Mouse (Mus musculus): ENCODE measurements around the gene Casc1. TPM values are rescaled to one million over a fixed set of nuclear protein-coding genes. Genes with fewer than 3 reads are reported as not detected.

Gene Casc1
- total RNA-seq, 2 experiments from 2014 or later, result 0.19 to 0.29 TPM

DNA sequence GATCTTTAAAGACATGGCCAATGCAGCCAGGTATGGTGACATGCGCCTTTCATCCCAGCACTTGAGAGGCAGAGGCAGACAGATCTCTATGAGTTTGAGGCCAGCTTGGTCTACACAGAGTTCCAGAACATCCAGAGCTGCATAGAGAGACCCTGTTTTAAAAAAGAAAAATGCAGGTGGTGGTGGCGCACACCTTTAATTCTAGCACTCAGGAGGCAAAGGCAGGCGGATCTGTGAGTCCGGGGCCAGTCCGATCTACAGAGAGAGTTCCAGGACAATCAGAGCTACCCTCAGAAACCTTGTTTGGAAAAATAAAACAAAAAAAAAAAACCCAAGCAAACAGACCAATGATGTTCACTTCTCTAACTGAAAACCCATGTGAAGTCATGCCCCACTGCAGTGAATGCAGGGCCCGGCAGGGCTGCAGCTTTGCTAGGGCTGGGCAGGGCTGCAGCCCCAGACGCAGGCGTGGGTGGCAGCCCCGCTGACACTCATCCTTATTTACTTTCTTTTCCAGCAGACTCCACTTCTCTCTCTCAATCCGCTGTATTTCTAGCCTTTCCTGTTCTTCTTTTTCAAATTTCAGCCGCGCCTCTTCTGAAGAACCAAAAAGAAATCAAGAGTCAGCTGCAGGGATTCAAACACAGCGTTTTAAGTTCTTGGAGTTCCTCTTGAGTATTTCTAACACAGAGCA, 8.2 kb downstream of the Casc1 start:
- DNase-seq, result no peak

DNA sequence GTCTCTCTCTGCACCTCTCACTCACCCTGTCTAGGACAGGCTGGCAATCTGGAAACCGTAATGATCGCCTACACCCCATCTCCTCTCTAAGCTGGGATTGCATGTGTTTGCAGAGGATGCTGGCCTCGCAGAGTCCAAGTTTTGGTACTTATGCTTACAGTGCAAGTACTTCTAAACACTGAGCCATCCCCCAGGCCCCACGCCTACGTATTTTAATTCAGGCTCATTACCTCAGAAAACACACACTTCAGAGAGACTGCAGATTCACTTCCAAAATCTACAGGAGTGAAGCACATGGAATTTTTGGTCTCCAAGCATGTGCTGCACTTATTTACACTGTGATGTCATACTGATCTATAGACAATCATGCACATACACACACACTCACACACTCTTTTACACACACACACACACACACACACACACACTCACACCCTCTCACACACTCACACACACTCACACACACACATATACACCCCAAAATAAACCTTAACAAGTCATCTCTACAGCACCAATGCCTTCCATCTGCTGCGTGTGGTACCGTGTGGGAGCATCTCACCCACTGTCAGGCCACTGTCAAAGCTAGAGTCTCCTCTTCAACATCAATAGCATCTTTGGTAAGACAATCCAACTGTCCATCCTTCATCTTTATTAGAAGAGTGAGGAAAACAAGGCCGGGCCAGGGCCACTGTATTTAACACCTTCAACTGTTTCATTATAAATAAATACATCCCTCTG, 12.7 kb downstream of the Casc1 start:
- DNase-seq, result no peak

DNA sequence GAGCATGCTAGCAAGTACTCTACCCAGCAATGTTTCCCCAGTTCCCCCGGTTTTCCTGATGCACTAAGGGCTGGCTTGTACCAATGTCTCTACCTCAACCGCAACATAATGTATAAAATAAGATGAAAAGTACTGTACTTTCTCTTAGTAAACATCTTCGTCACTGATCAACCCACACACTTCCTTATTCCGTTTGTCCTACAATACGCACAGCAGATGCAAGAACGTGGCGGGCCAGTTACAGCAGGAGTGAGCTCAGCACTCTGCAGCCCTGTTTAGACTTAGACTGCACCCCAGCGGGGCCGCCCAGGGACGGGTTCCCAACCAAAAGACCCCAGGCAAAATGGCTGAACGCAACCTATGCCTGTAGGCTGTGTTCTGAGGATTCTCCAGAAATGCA, 17.4 kb downstream of the Casc1 start:
- no peak for DNase-seq

DNA sequence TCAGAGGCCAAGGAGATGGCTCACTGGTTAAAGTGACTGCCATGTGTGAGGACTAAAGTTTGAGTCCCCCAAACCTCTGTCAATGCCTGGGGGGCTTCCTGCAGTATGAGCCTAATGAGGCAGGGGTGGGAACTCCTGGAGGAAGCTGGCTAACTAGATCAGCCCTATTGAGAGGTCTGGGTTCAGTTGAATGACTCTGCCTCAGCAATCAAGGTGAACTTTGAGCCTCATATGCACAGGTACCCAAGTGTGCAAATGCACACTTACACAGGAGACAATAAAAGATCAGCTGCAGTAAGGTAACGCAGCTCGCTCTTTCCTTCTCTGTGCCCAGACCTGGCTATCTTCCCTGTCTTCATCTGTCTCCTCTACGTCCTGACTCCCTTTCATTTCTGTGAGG, 17.8 kb downstream of the Casc1 start:
- DNase-seq, result no peak

DNA sequence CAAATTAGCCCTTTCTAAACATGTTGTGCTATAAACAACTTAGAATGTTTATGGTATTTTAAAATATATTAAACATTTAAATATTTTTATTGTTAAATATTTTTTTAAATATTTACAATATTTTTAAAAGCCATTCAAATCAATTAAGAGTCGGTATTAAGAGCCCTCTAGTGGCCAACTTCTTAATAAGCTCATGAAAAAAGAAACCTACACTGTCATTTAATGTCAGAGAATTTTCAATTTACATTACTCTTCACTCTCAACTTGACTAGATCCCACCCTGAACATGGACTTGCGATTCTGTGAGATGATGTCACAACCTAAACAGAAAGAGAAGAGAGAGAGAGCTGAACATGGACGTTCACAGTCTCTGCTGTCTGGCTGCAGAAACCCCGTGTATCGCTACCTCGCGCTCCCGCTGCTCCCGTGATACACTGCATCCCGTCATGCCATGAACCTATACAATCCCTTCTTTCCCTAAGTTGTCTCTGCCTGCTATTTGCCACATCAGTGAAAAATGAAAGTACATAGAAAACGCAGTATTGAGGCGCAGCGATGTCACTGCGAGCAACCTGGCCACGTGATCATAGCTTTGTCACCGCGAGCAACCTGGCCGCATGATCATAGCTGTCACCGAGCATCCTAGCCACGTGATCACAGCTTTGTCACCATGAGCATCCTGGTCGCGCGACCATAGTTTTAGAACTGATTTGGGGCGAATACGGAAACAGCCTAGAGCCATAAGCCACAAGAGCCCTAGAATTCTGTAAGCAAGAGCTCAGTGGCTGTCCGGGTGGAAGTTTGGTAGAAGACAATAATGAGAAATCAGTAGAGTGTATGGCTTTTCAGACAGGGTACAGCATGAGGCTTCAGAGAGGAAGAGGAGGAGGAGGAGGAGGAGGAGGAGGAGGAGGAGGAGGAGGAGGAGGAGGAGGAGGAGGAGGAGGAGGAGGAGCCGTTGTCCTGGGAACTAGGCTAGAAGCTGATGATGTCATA, 23.4 kb downstream of the Casc1 start:
- DNase-seq, result no peak

DNA sequence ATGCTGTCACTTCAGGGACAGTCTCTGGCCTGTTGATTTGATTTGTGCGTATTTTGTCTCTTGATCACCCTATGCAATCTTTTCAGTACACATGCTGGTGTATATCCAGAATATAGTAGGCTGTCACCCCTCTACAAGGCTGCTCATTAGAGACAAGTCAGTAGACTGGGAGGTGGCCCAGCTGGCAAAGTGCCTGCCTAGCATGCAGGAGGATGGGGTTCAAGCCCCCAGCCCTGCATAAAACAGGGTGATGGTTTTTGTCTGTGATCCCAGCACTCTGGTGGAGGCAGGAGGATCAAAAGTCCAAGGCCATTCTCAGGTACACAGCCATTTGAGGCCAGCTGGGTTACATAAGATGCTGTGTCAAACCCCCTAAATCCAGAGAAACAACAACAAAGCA, 24.7 kb downstream of the Casc1 start:
- no peak for DNase-seq

DNA sequence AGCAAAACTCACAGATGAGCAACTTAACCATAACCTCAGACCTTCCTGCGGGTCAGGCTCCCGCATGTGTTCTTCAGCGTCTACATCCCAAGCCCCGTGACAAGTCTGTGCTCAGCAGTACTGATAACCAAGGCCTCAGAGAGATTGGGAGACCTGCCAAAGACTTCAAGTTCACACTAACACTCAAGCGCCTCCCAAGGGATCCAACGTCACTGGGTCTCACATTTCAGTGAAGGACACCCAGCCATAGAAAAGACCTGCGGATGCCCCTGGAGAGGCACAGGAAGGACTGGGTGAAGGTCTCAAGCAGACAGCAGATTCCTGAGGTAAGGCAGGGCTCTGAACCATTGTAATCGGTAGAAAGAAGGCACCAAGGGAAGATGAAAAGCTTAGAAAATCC, 28.8 kb downstream of the Casc1 start:
- no peak for DNase-seq

DNA sequence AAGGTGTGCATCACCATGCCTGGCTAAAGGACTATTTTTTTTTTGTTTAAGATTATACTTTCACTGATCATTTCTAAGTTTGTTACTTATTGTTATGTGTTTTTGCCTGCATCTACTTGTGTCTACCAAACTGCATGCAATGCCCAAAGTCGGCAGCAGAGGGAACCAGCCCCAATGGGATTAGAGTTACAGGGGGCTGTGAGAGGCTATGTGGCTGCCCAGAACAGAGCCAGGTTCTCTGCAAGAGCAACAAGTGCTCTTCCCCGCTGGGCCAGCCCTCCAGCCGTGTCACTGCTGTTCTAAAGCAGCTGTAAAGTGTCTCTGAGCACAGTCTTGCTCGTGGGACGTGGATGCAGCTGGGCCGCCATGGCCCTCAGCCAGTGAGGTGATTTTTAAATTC, 31.1 kb downstream of the Casc1 start:
- DNase-seq, result peak; percentile 65

DNA sequence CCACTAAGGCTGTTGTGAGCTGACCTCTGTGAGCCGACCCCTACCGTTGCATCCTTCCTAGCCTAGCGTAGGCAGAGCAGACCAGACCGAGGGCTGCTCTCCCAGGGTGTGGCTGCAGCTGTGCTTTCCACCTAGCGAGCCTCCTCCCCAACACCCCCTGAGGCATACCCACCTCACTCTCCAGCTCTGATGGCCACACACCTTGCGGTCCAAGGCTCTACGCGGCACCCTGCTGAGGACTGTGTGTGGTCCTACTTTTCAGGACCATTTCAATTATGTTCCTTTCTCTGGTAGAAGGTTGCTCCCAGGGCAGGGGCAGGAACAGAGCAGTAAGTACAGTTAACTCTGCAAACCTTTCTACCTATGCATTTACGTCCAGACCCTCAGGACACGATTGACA, 34.3 kb downstream of the Casc1 start:
- no peak for DNase-seq

DNA sequence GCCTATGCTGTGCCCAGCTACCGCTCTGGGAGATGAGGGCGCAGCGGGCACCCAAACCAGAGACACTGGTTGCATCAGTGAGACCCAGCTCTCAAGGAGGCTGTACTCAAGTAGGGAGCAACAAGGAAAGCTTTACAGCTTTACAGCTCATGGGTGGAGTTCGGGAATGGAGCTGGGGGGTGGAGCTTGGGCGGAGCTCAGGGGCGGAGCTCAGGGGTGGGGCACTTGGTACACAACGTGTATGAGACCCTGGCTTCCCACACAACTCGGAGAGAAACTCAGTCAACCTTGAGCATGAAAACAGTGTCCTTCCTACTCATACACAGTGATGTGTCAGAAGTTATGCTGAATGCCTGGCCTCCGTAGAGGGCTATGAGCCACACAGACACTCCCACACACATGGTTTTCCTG, 35.2 kb downstream of the Casc1 start:
- no peak for DNase-seq

DNA sequence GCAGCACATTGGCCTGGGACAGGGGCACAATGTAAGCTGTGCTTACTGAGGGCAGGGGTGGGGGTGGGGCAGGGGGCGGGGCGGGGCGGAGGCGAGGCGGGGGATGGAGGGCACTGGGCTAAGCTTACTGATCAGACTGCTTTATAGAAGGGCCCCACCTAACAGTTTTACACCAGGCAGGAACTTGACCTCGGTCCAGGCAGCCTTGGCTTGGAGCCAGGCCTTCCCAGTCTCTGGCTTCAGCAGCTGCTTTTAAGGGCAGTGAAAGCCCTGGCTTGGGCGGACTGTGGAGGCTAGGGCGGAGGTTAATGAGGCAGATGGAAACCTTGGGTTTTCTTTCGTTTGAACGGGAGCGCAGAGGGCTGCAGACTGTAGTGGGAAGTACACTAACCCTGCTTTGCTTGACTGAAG, 37.0 kb downstream of the Casc1 start:
- peak; percentile 85 for DNase-seq

DNA sequence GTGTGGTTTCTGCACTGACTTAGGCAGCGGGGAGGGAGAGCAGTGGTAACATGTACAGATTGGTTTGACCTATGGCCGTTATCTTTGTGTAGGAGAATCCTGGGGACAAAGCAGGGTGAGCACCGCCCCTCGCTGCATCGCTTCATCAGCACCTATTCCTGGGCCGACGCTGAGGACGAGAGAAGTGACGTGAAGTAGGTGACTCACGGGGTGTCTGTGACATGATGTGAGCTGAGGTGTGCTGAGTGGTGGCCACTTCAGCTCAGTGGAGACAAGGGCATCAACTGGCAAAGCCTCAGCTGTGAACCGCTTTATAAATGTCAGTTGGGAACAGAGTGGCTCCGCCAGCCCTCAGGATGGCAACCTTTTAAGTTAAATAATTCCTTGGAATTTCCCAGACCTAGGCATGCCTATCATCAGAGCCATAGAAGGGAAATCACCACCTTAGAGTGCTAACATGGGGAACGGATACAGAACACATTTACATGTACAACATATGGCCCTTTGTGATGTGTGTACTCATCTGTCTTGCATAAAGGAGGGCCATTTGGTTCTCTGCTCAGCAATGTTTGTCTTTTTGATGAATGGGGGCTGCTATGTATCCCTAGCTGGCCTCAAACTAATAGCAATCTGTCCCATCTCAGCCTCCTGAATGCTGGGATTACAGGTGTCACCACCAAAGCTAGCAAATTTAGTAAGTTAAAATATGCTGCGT, 38.8 kb downstream of the Casc1 start:
- no peak for DNase-seq

DNA sequence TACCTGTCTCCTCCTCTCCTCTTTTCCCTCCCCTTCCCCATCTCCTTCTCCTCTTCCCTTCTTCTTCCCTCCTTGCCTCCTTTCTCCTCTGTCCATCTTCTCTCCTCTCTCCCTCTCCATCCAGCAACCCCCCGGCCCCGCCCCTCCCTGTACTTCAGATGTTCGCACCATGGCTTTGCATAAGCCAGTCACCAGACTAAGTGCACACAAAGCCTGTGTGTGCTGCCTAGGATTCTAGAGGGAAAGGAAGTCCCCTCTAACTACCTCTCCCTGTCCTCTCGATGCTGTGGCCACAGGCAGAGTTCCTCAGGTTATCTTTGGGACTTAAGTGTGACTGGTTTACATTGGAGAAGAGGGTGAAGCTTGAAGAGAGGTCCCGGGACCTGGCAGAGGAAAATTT, 50.2 kb downstream of the Casc1 start:
- no peak for DNase-seq

DNA sequence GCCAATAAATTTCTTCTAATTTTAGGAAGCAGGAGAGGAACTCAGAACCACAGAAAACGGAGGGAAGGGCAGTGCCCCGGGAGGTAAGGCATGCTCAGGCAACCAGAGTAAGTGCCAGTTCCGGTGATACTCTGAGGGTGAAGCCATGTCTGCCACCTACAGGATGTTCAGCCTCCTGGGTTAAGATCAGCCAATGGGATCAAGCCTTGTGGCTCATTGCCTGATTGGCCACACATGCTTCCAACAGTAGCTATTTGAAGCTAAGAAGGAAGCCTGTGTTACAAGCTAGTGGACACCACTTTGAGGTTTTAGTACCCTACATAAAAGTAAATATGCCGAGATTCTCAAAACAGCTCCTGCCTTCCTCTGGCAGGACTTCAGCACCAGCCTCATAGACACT, 52.2 kb downstream of the Casc1 start:
- no peak for DNase-seq

DNA sequence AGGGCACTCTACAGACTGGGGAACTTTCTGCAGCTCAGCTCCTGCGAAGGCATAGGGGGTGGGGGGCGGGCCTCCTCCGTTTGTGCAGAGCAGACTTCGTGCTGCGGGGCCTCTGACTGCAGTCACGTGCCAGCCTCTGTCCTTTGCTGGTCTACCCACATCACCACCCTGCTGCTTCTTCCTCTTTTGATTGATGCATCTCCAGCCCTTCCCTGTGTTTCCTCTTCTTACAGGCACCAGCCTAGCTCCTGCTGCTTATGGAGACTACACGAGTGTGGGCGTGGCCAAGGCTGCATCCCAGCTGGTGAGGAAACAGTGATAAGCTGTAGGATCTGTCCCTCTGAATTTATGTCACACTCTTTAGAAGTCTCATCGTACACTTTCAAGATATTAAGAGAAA, 61.8 kb downstream of the Casc1 start:
- DNase-seq, result no peak

DNA sequence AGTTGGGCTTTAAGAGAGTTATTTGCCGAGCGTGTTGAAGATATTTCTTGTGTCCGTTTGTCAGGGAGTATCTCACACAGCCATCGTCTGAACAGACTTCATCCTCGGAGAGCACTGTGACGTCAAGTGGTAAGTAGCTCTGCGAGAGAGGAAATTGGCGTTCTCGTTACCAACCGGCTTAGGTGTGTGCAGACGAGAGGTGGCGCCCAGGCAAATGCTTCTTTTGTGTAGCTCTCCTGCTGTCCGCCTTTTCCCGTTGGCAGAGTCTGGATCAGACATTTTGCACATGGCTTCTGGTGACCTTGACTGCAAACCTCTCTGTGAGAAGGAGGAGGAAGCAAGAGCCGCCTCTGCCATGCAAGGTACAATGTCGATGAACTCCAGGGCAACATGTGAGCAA, 63.1 kb downstream of the Casc1 start:
- no peak for DNase-seq

DNA sequence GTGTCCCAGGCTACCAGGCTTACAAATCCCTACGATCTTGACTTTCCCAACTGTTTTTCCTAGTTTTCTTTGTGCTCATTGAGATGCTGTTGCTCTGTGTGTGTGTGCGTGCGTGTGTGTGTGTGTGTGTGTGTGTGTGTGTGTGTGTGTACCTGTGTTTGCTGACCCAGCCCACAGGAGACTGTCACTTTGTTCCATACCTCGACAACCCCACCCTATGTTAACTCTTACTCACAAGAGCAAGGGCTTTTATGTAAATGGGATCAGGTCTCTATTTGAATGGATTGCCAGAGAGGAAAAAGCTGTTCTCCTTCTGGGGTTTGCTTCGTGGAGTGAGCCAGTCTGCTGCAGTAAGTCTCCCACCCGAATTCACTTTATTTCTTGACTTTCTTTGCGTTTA, 65.6 kb downstream of the Casc1 start:
- no peak for DNase-seq

DNA sequence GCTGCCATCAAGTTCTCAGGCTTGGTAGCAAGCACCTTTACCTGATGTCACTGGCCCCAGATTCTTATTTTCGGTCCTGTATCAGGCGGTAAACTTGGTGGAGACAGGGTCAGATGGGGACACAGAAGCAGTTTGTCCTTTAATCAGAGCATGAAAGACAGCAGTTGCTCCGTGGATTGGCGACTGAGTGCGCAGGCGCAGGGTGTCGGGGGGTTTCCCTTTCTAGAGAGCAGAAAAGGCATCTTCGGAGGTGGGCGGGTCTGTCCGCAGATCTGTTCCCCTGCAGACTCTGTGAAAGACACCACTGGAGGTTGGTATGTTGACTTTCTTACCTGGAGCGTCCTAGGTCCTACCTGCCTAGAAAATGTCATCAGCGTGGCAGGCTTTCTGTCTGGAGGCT, 69.0 kb downstream of the Casc1 start:
- DNase-seq, result no peak

DNA sequence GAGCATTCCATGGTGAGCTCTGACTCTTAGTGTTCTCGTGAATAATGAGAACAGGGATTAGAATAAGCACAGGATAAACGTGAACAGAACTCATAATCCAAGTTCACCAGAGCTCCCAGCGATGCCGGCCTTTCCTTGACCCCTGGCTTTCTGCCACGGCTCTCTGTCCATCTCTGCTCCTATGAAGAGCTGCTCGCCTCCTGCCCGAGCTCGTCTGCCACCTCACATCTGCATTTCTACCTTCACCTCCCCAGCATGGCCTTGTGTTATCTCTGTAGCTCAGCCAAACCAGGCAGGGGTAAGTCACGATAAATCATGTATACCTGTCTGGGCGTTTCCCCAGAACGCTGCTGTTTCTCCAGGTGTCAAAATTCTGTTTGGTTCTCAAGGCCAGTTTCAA, 70.1 kb downstream of the Casc1 start:
- no peak for DNase-seq

DNA sequence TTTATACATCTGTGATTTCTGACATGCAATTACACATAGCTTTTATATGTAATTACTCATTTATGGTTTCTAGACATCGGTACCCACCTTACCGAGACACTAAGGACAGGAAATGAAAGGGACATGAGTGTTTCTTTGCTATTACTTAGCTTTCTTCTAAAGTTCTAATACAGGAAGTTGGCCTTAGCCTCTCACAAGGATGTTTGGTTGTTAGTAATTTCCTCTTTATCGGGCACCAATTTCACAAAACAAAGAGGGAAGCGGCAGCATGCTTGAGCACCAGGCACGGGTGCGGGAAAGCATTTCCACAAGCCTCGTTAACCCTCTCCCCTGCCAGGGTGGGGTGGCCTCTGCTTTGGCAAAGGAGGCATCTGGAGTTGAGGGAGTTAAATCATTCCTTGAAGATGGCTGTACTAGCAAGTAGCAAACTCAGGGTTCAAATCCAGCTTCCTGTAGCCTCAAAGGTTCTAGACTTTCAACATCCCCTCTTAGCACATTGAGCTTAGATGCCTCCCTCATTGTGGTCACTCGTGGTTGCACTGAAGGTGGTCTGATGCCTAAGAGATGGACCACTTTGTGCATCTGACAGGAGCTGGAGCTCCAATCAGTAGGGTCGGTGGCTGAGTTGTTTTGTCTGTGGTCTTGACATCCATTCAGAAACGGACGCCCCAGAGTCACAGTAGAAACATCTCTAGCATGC, 70.9 kb downstream of the Casc1 start:
- DNase-seq, result no peak

DNA sequence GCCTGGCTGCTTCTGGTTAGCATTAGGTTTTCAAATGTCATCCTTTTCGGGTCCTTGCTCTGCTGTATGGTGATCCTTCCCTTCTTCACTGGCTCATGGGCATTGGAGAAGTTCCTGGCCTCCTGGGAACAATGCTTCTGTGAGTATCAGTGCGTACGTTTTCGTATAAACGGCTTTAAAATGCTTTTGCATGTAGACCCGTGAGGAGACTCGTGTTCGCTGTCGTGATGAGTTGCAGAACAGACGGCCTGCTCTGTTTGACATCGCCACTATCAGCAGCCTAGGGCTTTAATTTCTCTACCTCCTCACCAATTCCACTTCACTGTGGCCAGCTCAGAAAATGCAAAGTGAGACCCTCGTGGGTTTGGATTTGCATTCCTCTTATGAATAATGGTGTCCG, 71.6 kb downstream of the Casc1 start:
- no peak for DNase-seq

DNA sequence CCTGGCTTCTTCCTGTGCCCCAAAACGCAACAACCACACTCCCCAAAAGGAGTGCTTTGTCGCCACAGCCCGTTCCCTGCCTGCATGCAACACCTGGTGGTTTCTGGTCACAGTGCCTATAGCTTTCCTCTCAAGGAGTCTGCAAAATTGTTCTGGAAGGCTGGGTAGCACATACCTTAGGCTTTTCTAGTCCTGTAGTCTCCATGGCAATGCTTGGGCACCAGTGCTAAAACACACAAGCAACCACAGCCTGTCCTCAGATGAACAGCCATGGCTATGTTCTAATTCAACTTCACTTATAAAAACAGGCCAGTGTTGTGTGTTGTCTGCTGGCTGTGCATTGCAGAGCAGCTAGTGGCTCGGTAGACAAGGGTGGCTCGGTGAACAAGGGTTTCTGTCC, 74.0 kb downstream of the Casc1 start:
- DNase-seq, result no peak
